Mouse (Mus musculus): ENCODE results near the gene Nup107.

- TF ChIP-seq CTCF (IDR thresholded peaks at IDR 0.05; ENCODE audit: control insufficient read depth, insufficient read depth, low read length), result no peak
- no peak for TF ChIP-seq POLR2A (IDR thresholded peaks at IDR 0.05; ENCODE audit: borderline replicate concordance, control insufficient read depth, low read depth, low read length)
These were observed 41.3 kb downstream of the Nup107 start for GRCm38 (mm10) chr10:117751282-117751610.
